1 mouse cellular context compared by ENCODE assay signal in genomic region chr7:67619836-67620235, GRCm38 (mm10).
TF ChIP-seq lines count a peak whose summit lies in the region.

No protein-coding gene starts in this region.

TF ChIP-seq in CH12.LX, 34 proteins besides CTCF, POLR2A, EP300 and RAD21 (continued from another document):
- TF ChIP-seq SMC3 (IDR thresholded peaks at IDR 0.05; ENCODE audit: low read depth, low read length) (peak; percentile 92), E2F4 (IDR thresholded peaks at IDR 0.05; ENCODE audit: insufficient replicate concordance, low read depth, low read length) (no peak), TCF12 (IDR thresholded peaks at IDR 0.05; ENCODE audit: low read depth, low read length) (peak; percentile 57; the same call in 1 of the 2 replicates), IRF4 (IDR thresholded peaks at IDR 0.05; ENCODE audit: low read depth, low read length) (peak; percentile 82), TBP (conservative IDR thresholded peaks at IDR 0.05; ENCODE audit: low read depth, low read length) (peak; percentile 85), MEF2A (IDR thresholded peaks at IDR 0.05; ENCODE audit: borderline replicate concordance, low read depth, low read length) (peak; percentile 92), KAT2A (IDR thresholded peaks at IDR 0.05; ENCODE audit: insufficient replicate concordance, low read length) (no peak), JUND (conservative IDR thresholded peaks at IDR 0.05; ENCODE audit: low read depth, low read length) (peak; percentile 62; the same call in 1 of the 2 replicates), JUN (IDR thresholded peaks at IDR 0.05; ENCODE audit: insufficient read depth, low read depth, low read length) (peak; percentile 14; the same call in 1 of the 2 replicates), MYC (IDR thresholded peaks at IDR 0.05; ENCODE audit: low read depth, low read length) (peak; percentile 91), ETS1 (conservative IDR thresholded peaks at IDR 0.05; ENCODE audit: low read depth, low read length) (peak; percentile 42; the same call in 1 of the 2 replicates), SIN3A (IDR thresholded peaks at IDR 0.05; ENCODE audit: low read length) (peak; percentile 88)
